Mouse (Mus musculus): ENCODE measurements at regions not wholly inside any gene's neighbourhood (a gene's known extent, or its start where the extent isn't known, plus 50 kb on each side); places are given as distances from the start of the nearest gene placed in this dataset.

- no peak for DNase-seq
Measured at GRCm38 (mm10) chr16:50095858-50096551, 295.7 kb downstream of the Cd47 start.

DNA sequence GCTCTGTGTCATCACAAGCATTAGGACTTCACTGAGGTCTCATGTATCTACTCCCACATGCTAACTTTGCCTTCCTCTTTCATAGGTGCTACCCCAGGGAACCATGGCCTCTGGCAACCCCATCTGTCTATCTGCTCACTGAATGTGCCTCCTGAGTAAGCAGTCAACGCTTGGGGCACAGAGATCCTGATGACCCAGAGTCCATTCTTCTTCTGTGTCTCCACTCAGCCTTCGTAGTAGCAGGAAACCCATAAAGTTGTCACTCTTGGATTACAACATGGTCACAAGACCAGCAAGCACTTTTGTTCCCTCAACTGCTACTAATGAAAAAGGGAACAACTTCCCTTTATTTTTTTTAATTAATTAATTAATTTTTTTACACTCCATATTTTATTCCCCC is 296.2 kb downstream of the Cd47 start:
- DNase-seq: no peak

GRCm38 (mm10) chr16:50103340-50103739 is 303.0 kb downstream of the Cd47 start:
- DNase-seq: no peak

DNA sequence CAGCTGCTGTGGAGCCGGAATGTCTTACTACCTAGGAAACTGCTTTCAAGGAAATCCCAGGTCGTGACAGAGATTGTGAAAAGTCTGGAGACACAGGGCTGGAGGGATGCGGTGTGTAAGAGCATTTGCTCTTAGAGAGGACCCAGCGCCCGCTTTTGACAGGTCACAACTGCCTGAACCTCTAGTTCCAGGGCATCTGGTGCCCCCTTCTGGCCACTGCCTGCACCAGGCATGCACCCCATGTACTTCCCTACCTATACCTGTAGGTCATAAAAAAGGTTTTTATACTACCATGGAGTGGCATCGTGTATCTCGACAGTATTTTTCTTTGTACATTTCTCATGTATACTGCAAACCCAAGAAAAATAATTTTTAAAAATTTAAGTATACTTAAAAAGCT is 314.0 kb downstream of the Bbx start:
- DNase-seq: peak; percentile 15

DNA sequence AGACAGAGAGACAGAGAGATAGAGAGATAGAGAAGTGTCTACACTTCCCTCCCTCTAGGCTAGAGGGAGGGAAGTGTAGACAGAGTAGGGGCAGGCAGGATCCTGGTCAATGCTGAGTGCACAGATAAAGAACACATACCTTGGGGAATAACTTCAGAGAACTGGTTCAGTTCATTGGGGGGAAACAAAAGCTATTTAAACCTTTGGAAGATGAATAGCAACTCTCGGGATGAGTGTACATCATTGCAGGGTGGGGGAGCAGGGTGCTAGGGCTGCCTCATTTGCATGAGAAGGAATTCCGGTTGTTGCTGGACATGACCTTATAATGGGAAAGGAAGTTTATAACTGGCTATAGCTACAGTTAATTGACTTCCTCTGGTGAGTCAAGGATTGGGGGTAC is 309.7 kb downstream of the Bbx start:
- no peak for DNase-seq

DNA sequence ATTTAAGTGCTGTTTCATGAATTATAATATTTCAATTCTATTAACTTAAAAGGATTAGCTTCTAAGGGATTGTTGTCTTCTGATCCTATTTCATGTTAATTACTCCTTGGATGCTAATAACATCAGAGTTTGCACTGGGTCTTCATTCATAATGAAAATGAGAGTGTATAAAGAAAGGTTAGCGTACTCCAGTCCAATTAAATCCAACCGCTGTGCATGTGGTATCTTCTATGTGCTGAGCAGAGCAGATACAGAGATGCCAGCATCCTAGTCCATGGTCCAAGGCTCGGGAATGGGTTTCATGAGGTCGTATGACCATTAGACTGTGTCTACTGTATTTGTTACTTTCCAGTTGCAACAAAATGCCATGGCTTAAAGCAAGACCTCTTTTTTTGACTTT is 307.5 kb downstream of the Bbx start:
- DNase-seq: no peak

GRCm38 (mm10) chr16:50125564-50125963 is 306.6 kb downstream of the Bbx start:
- peak; percentile 58 for DNase-seq

DNA sequence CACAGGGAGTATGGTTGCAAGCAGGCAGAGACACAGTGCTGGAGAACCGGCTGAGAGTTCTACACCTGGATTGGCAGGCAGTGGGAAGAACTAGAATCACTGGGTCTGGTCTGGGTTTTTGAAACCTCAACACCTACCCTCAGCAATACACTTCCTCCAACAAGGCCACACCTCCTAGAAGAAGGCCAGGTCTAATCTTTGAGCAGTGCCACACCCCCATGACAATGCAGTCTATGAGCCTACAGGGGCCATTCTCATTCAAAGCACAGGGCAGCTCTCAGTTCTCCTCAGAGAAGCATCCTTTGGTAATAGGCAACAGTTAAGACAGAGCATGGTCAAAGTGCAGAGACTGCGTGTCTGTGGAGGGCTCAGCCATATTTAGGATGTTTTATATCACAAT is 300.8 kb downstream of the Bbx start:
- DNase-seq: no peak

All from kidney, postnatal 10 days (tissue).